Mouse (Mus musculus) urinary bladder, postnatal 14 days (tissue): ENCODE results near the gene Neurl4.

Source experiments
- DNase-seq: peaks from one replicate; pipeline ENCODE4 v3.0.0; 2021; ENCODE audit warnings: low spot score

Gene Neurl4

GRCm38 (mm10) chr11:69932254-69932653 lies 31.4 kb downstream of the Neurl4 start:
- no peak for DNase-seq

GRCm38 (mm10) chr11:69933066-69933465 lies 32.2 kb downstream of the Neurl4 start:
- DNase-seq, result no peak

- DNase-seq, result peak; percentile 95
These were observed 33.3 kb downstream of the Neurl4 start for GRCm38 (mm10) chr11:69934169-69934568.

GRCm38 (mm10) chr11:69934681-69935080 lies 33.8 kb downstream of the Neurl4 start:
- DNase-seq, result no peak

GRCm38 (mm10) chr11:69935137-69935879 lies 34.4 kb downstream of the Neurl4 start, which contains the start of gene Ybx2:
Ybx2 (plus strand) TSS chr11:69935796.
- DNase-seq, result peak; percentile 91

GRCm38 (mm10) chr11:69936156-69936555 lies 35.3 kb downstream of the Neurl4 start:
- no peak for DNase-seq

GRCm38 (mm10) chr11:69936714-69937347 lies 36.0 kb downstream of the Neurl4 start:
- no peak for DNase-seq

GRCm38 (mm10) chr11:69937385-69937784 lies 36.5 kb downstream of the Neurl4 start:
- DNase-seq, result no peak

- DNase-seq, result no peak
These were observed 37.0 kb downstream of the Neurl4 start for GRCm38 (mm10) chr11:69937834-69938233.

GRCm38 (mm10) chr11:69938401-69938979 lies 37.6 kb downstream of the Neurl4 start:
- no peak for DNase-seq

GRCm38 (mm10) chr11:69939181-69939580 lies 38.3 kb downstream of the Neurl4 start:
- DNase-seq, result no peak

- DNase-seq, result no peak
These were observed 38.9 kb downstream of the Neurl4 start for GRCm38 (mm10) chr11:69939731-69940130.

GRCm38 (mm10) chr11:69940962-69941361 lies 40.1 kb downstream of the Neurl4 start:
- DNase-seq, result no peak

GRCm38 (mm10) chr11:69945216-69945615 lies 44.3 kb downstream of the Neurl4 start:
- DNase-seq, result no peak

- DNase-seq, result no peak
These were observed 45.4 kb downstream of the Neurl4 start for GRCm38 (mm10) chr11:69945997-69946891.

GRCm38 (mm10) chr11:69947337-69948065 lies 46.6 kb downstream of the Neurl4 start:
- peak; percentile 48 for DNase-seq

- DNase-seq, result peak; percentile 94
These were observed 47.3 kb downstream of the Neurl4 start, which contains the start of gene Slc2a4 for GRCm38 (mm10) chr11:69948066-69948762. Slc2a4 (minus strand) TSS chr11:69948188.

- DNase-seq, result peak; percentile 91
These were observed 47.9 kb downstream of the Neurl4 start for GRCm38 (mm10) chr11:69948763-69949150.

GRCm38 (mm10) chr11:69950807-69951459 lies 50.1 kb downstream of the Neurl4 start:
- peak; percentile 40 for DNase-seq

- no peak for DNase-seq
These were observed 51.4 kb downstream of the Neurl4 start for GRCm38 (mm10) chr11:69952274-69952673.
